Mouse (Mus musculus): ENCODE results near the gene D330020A13Rik. TPM values are rescaled to one million over a fixed set of nuclear protein-coding genes. Genes with fewer than 3 reads are reported as not detected.

Gene D330020A13Rik
- polyA plus RNA-seq, 1 experiment from 2014 or later = 0.77 TPM

Other genes starting within 250 kb of the D330020A13Rik start
- gene Ninj2, start 201.0 kb upstream of the D330020A13Rik start, polyA plus RNA-seq (2015; fragmentation: Nextera tagmentation; extraction: Ambion mirVana) = 1.5 and 1.6 TPM in 2 replicates
- gene B4galnt3, start 195 bp downstream of the D330020A13Rik start, polyA plus RNA-seq (2015; fragmentation: Nextera tagmentation; extraction: Ambion mirVana) = 1.1 and 1.3 TPM in 2 replicates
- gene Kdm5a, start 69.8 kb downstream of the D330020A13Rik start, polyA plus RNA-seq (2015; fragmentation: Nextera tagmentation; extraction: Ambion mirVana) = 41.7 and 43.3 TPM in 2 replicates
- 21.8 and 22.7 TPM in 2 replicates for gene Ccdc77, start 70.0 kb downstream of the D330020A13Rik start, polyA plus RNA-seq (2015; fragmentation: Nextera tagmentation; extraction: Ambion mirVana)
- gene Il17ra, start 168.9 kb downstream of the D330020A13Rik start, polyA plus RNA-seq (2015; fragmentation: Nextera tagmentation; extraction: Ambion mirVana) = 8.1 and 8.7 TPM in 2 replicates
- gene Tmem121b, start 199.4 kb downstream of the D330020A13Rik start, polyA plus RNA-seq (2015; fragmentation: Nextera tagmentation; extraction: Ambion mirVana) = 0.05 TPM in 1 of 2 replicates, not detected in the other
- gene Hdhd5, start 237.0 kb downstream of the D330020A13Rik start, polyA plus RNA-seq (2015; fragmentation: Nextera tagmentation; extraction: Ambion mirVana) = 16.2 and 16.9 TPM in 2 replicates